Mouse (Mus musculus) splenic B cell, adult 2 months (primary cell): ENCODE measurements at regions not wholly inside any gene's neighbourhood (a gene's known extent, or its start where the extent isn't known, plus 50 kb on each side); places are given as distances from the start of the nearest gene placed in this dataset.
A peak's percentile ranks its signal among the peaks of the same experiment; 100 is the strongest.

Source experiments
- DNase-seq: peaks from one replicate; pipeline ENCODE4 v3.0.0-alpha.2; 2011; ENCODE audit warnings: low read depth, low spot score
- H3K27me3 ChIP-seq: 2 replicates; pipeline ENCODE4 v1.6.1; 2012; ENCODE audit warnings: mild to moderate bottlenecking, low read length, moderate library complexity, mixed read lengths; ENCODE audit not compliant: control insufficient read depth, poor library complexity, insufficient read depth, severe bottlenecking
- H3K36me3 ChIP-seq: 2 replicates; pipeline ENCODE4 v1.6.1; 2012; ENCODE audit warnings: mild to moderate bottlenecking, low read length, moderate library complexity, mixed read lengths; ENCODE audit not compliant: control insufficient read depth, poor library complexity, insufficient read depth, severe bottlenecking

- no peak for DNase-seq
- Histone ChIP-seq H3K27me3 (no peaks in the 10 kb centered on the region), H3K36me3 (no peaks in the 10 kb centered on the region)
Observed at GRCm38 (mm10) chr3:41489571-41489970, 66.0 kb upstream of the Jade1 start.

GRCm38 (mm10) chr3:41488229-41488774, 67.2 kb upstream of the Jade1 start:
- DNase-seq, result peak; percentile 45
- H3K27me3 ChIP-seq, result no peaks in the 10 kb centered on the region
- no peaks in the 10 kb centered on the region for H3K36me3 ChIP-seq

- no peaks in the 10 kb centered on the region for H3K27me3 ChIP-seq
- no peak for DNase-seq
Observed at GRCm38 (mm10) chr3:41484920-41485319, 70.6 kb upstream of the Jade1 start.

GRCm38 (mm10) chr3:41483582-41483981, 71.9 kb upstream of the Jade1 start:
- DNase-seq, result no peak
- H3K36me3 ChIP-seq, result no peaks in the 10 kb centered on the region

More at GRCm38 (mm10) chr3:41484920-41485319, 70.6 kb upstream of the Jade1 start:
- no peaks in the 10 kb centered on the region for H3K36me3 ChIP-seq

GRCm38 (mm10) chr3:41482881-41483494, 72.5 kb upstream of the Jade1 start:
- Histone ChIP-seq H3K36me3 (no peaks in the 10 kb centered on the region), H3K27me3 (no peaks in the 10 kb centered on the region)
- no peak for DNase-seq

More at GRCm38 (mm10) chr3:41483582-41483981, 71.9 kb upstream of the Jade1 start:
- H3K27me3 ChIP-seq, result no peaks in the 10 kb centered on the region

GRCm38 (mm10) chr3:41480186-41480585, 75.3 kb upstream of the Jade1 start:
- Histone ChIP-seq H3K36me3 (no peaks in the 10 kb centered on the region), H3K27me3 (no peaks in the 10 kb centered on the region)
- DNase-seq, result no peak

- H3K27me3 ChIP-seq, result no peaks in the 10 kb centered on the region
- DNase-seq, result no peak
Observed at GRCm38 (mm10) chr3:41478971-41479370, 76.6 kb upstream of the Jade1 start.

GRCm38 (mm10) chr3:41476516-41476915, 79.0 kb upstream of the Jade1 start:
- Histone ChIP-seq H3K36me3 (no peaks in the 10 kb centered on the region), H3K27me3 (no peaks in the 10 kb centered on the region)
- no peak for DNase-seq

More at GRCm38 (mm10) chr3:41478971-41479370, 76.6 kb upstream of the Jade1 start:
- H3K36me3 ChIP-seq, result no peaks in the 10 kb centered on the region

- H3K27me3 ChIP-seq, result no peaks in the 10 kb centered on the region
- DNase-seq, result no peak
- H3K36me3 ChIP-seq, result no peaks in the 10 kb centered on the region
Observed at GRCm38 (mm10) chr3:41472586-41472985, 82.9 kb upstream of the Jade1 start.

- no peaks in the 10 kb centered on the region for H3K27me3 ChIP-seq
- no peak for DNase-seq
Observed at GRCm38 (mm10) chr3:41469106-41469505, 86.4 kb upstream of the Jade1 start.

GRCm38 (mm10) chr3:41467857-41468256, 87.7 kb upstream of the Jade1 start:
- DNase-seq, result no peak
- H3K36me3 ChIP-seq, result no peaks in the 10 kb centered on the region
- no peaks in the 10 kb centered on the region for H3K27me3 ChIP-seq

More at GRCm38 (mm10) chr3:41469106-41469505, 86.4 kb upstream of the Jade1 start:
- H3K36me3 ChIP-seq, result no peaks in the 10 kb centered on the region

- H3K27me3 ChIP-seq, result no peaks in the 10 kb centered on the region
- DNase-seq, result no peak
- no peaks in the 10 kb centered on the region for H3K36me3 ChIP-seq
Observed at GRCm38 (mm10) chr3:41465893-41466292, 89.6 kb upstream of the Jade1 start.

GRCm38 (mm10) chr3:41462953-41463644, 92.4 kb upstream of the Jade1 start:
- no peak for DNase-seq
- Histone ChIP-seq H3K27me3 (no peaks in the 10 kb centered on the region), H3K36me3 (no peaks in the 10 kb centered on the region)

- Histone ChIP-seq H3K27me3 (no peaks in the 10 kb centered on the region), H3K36me3 (no peaks in the 10 kb centered on the region)
- DNase-seq, result no peak
Observed at GRCm38 (mm10) chr3:41460131-41460530, 95.4 kb upstream of the Jade1 start.

GRCm38 (mm10) chr3:41458156-41458555, 97.4 kb upstream of the Jade1 start:
- no peak for DNase-seq
- H3K27me3 ChIP-seq, result no peaks in the 10 kb centered on the region
- H3K36me3 ChIP-seq, result no peaks in the 10 kb centered on the region
